Mouse (Mus musculus) stomach, embryonic 16.5 days (tissue): Measurements from ENCODE around the gene Pcsk6. TPM values are rescaled to one million over a fixed set of nuclear protein-coding genes. Genes with fewer than 3 reads are reported as not detected.

ENCODE experiments used
- ATAC-seq: fragments of 200-750 bp; cut with Nextera tagmentation; 2 replicates; pipeline ENCODE4 v1.8.0; 2017; ENCODE audit warnings: moderate number of reproducible peaks, moderate TSS enrichment; ENCODE audit not compliant: insufficient read depth, low FRiP score
- H3K27ac ChIP-seq: fragments of 300-500 bp; sonication (generic); 2 replicates; pipeline ENCODE4 v1.5.1; 2014; ENCODE audit warnings: low read length
- H3K27me3 ChIP-seq: fragments of 300-500 bp; sonication (generic); 2 replicates; pipeline ENCODE4 v1.6.1; 2014; ENCODE audit warnings: low read length, control low read depth, mixed read lengths; ENCODE audit not compliant: control insufficient read depth, insufficient read depth
- H3K36me3 ChIP-seq: fragments of 300-500 bp; sonication (generic); 2 replicates; pipeline ENCODE4 v1.6.1; 2014; ENCODE audit warnings: low read length; ENCODE audit not compliant: control insufficient read depth, insufficient read depth
- H3K4me1 ChIP-seq: fragments of 300-500 bp; sonication (generic); 2 replicates; pipeline ENCODE4 v1.6.1; 2014; ENCODE audit warnings: low read length, control low read depth, mixed read lengths; ENCODE audit not compliant: control insufficient read depth, insufficient read depth
- H3K4me2 ChIP-seq: fragments of 300-500 bp; sonication (generic); 2 replicates; pipeline ENCODE4 v1.6.1; 2014; ENCODE audit warnings: low read depth, low read length, mixed read lengths
- H3K4me3 ChIP-seq: fragments of 300-500 bp; sonication (generic); replicated peaks from 2 replicates; pipeline ENCODE4 v1.5.1; 2014; ENCODE audit warnings: mild to moderate bottlenecking, low read length
- H3K9ac ChIP-seq: fragments of 300-500 bp; sonication (generic); 2 replicates; pipeline ENCODE4 v1.6.1; 2014; ENCODE audit warnings: low read length
- H3K9me3 ChIP-seq: fragments of 300-500 bp; sonication (generic); replicated peaks from 2 replicates; pipeline ENCODE4 v1.6.1; 2016; ENCODE audit warnings: low read length, control low read depth; ENCODE audit not compliant: control insufficient read depth
- WGBS: fragments of 180-500 bp; shearing (Covaris S2); extraction: QIAGEN DNeasy Blood & Tissue Kit; methylation state at CpG from one replicate; pipeline ENCODE4 v1.1.7; 2014; 5-methylcytosine and 5-hydroxymethylcytosine counted together
- polyA plus RNA-seq: library from polyadenylated mRNA; unstranded; fragments of >200 nt; fragmentation: Nextera tagmentation; extraction: Ambion mirVana; gene quantifications from 2 replicates; pipeline ENCODE4 v1.2.1, GENCODE M21; 2015

Gene Pcsk6
- polyA plus RNA-seq, 1 experiment from 2014 or later: 3.7 TPM

DNA sequence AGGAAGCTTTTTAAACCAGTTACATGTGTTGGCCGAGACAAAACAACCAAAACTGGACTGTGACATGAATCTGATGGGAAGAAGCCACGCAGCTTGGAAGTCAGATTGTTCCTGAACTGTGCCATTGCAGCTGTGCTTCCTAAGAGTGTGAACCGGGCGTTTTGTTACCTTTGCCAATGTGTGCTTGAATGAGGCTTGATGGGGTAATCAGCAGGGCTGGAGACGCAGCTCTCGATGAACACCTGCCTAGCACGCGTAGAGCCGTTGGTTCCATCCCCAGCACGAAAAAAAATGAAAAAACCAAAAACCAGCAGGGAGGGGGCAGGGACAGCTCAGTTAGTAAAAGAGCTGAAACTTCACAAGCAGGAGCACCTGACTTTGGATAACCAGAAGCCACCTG is 109.8 kb downstream of the Pcsk6 start:
- WGBS: 82% methylated on average over 10 of the region's 10 CpGs
- ATAC-seq: no peak

DNA sequence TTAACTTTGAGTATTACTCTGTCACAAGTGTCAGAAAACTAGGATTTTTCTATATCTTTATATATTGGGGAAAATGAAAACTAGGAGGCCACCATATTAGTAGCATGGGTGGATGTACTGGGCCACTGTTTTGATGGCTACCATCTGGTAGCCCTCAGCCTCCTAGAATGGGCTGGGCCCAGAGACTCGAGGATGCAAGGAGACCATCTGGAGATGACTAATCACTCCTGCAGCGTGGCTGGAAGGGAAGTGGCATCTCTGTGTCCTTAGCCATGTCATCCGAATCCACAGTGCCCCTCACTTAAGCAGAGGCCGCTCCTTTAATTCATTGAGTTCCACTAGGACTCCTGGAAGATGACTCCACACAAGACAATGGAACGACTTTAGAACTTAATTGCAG is 115.8 kb downstream of the Pcsk6 start:
- H3K9ac ChIP-seq: no peak overlapping the region
- no peaks in the 10 kb centered on the region for H3K27me3 ChIP-seq
- no peak for ATAC-seq
- H3K9me3 ChIP-seq: no peaks in the 10 kb centered on the region
- 59% methylated on average over 5 of the region's 5 CpGs for WGBS
- H3K4me2 ChIP-seq: no peak overlapping the region
- H3K36me3 ChIP-seq: no peaks in the 10 kb centered on the region
- no peaks in the 10 kb centered on the region; the same call in 1 of the 2 replicates for H3K4me1 ChIP-seq
- no peak overlapping the region for H3K4me3 ChIP-seq
- no peak overlapping the region for H3K27ac ChIP-seq

More for the DNA sequence above, 109.8 kb downstream of the Pcsk6 start:
- Histone ChIP-seq H3K9ac (no peak overlapping the region), H3K27me3 (no peaks in the 10 kb centered on the region), H3K9me3 (no peaks in the 10 kb centered on the region), H3K27ac (no peak overlapping the region), H3K4me2 (no peak overlapping the region), H3K36me3 (no peaks in the 10 kb centered on the region), H3K4me3 (no peak overlapping the region), H3K4me1 (no peaks in the 10 kb centered on the region)

DNA sequence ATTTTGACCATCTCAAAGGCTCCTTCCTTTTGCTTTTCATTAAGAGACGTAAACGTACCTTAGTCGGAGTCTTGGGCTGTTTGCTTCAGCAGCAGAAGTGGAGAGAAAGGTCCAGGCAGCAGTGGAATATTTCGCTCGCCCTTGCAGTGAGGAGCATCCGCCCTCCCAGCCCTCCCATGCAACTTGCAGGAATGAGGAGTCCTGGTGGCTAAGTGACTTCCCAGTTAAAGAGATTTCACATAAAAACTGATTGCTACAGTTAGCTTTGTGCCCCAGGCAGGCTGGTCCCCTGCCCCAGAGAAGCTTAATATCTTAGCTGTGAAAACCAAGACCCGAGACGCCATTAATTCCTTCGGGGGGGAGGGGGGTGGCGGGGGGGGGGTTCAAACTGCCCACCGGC is 116.4 kb downstream of the Pcsk6 start:
- H3K27ac ChIP-seq: no peak overlapping the region
- H3K36me3 ChIP-seq: no peaks in the 10 kb centered on the region
- no peaks in the 10 kb centered on the region for H3K27me3 ChIP-seq
- no peak overlapping the region for H3K4me2 ChIP-seq
- H3K9ac ChIP-seq: no peak overlapping the region
- WGBS: 79% methylated on average over 11 of the region's 11 CpGs
- no peaks in the 10 kb centered on the region for H3K9me3 ChIP-seq
- no peak overlapping the region for H3K4me3 ChIP-seq
- ATAC-seq: no peak
- H3K4me1 ChIP-seq: no peaks in the 10 kb centered on the region; the same call in 1 of the 2 replicates

DNA sequence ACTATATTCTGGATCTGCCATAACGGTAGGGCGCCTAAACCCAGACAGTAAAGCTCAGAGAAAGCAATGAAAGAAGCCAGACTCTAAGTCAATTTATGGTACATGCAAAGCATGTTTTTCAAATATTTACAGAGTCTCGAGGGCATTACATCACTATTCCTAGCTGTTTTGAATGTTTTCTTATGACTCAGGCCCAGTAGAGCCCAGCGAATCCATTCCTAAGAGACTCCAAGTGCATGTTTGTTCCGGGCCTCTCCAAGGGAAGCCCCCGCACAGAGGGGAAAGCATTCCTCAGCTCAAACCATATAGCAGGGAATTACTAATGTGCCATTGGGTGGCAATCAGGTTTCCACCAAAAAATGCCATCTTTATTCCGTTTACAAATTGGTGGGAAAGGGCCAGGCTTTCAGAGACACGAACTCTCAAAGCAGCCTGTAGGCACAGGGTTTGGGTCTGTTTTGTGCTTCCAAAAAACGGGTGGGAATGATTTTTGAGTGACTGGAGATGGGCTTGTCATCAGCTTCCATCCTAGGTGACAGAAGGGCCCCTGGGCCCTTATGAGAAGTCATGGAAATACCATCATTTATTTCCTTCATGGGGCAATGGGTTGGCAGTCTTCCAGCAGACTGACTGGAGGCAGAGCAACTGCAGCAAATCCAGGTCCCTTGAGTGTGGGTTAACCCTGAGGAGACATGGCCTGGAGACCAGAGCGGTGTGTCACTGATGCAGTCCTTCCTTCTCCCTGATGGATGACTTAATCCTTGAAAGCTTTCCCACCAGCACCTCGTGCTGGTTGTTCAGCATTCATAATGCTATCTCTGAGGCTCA is 117.7 kb downstream of the Pcsk6 start:
- Histone ChIP-seq H3K27me3 (no peaks in the 10 kb centered on the region), H3K9ac (no peak overlapping the region), H3K9me3 (no peaks in the 10 kb centered on the region), H3K27ac (no peak overlapping the region), H3K36me3 (no peaks in the 10 kb centered on the region), H3K4me2 (no peak overlapping the region), H3K4me1 (no peaks in the 10 kb centered on the region; the same call in 1 of the 2 replicates), H3K4me3 (no peak overlapping the region)
- whole genome bisulfite sequencing: 54% methylated on average over 11 of the region's 11 CpGs
- ATAC-seq: no peak

DNA sequence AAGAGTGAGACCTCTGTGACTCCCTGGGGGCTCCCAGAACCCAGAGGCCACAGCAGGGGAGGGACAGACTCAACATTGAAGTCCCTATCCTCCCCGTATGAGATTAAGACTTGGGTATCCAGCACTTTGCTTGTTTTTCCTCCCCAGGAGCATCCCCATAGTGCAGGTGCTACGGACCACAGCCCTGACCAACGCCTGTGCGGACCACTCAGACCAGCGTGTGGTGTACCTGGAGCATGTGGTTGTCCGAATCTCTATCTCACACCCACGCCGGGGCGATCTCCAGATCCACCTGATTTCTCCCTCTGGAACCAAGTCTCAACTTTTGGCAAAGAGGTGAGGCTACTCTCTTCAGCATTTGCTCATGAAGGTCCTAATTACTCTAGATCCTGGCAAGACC is 118.5 kb downstream of the Pcsk6 start:
- no peaks in the 10 kb centered on the region; the same call in 1 of the 2 replicates for H3K4me1 ChIP-seq
- 92% methylated on average over 9 of the region's 9 CpGs for WGBS
- ATAC-seq: no peak

DNA sequence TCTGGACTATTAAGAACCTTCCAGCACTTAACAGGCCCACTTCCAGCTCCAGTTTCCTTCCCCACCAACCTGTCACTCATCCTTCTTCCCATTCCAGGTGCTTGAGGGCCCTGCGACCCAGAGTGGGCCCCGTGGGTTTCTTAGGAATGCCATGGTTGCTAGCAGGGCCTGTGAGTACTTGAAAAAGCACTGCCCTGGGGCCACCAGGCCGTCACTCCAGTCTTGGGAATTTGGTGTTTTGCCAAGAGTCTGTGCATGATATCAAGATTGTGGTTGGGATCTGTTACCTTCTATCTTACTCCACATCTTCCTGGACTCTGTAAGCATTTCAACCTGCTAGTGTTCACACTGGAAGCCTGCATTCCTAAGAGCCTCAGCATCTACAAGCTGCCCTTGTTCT is 120.5 kb downstream of the Pcsk6 start:
- no peak for ATAC-seq
- Histone ChIP-seq H3K4me2 (no peak overlapping the region), H3K9ac (no peak overlapping the region), H3K36me3 (no peaks in the 10 kb centered on the region), H3K27ac (no peak overlapping the region), H3K4me3 (no peak overlapping the region), H3K27me3 (no peaks in the 10 kb centered on the region), H3K4me1 (no peaks in the 10 kb centered on the region; the same call in 1 of the 2 replicates), H3K9me3 (no peaks in the 10 kb centered on the region)
- WGBS: 67% methylated on average over 3 of the region's 3 CpGs

More for the DNA sequence above, 118.5 kb downstream of the Pcsk6 start:
- Histone ChIP-seq H3K9me3 (no peaks in the 10 kb centered on the region), H3K36me3 (no peaks in the 10 kb centered on the region), H3K4me2 (no peak overlapping the region), H3K27me3 (no peaks in the 10 kb centered on the region), H3K4me3 (no peak overlapping the region), H3K9ac (no peak overlapping the region), H3K27ac (no peak overlapping the region)

DNA sequence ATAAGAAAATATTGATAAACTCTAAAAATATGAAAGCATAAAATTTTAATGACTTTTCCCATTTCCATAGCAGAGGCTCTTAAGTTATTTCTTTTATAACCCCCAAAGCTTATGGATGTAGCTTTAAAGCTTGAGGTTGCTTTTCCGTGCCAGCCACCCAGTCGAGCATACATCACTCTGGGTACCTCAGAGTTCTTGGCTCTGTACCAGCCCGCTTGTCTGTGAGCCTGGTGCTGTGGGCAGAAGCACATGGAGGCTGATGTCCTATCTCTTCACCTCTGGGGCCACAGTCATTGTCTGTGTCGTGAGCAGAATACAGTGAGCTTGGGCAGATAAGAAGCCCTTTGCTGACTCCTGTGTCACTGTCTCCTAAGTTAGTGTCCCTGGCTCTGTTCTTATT is 126.7 kb downstream of the Pcsk6 start:
- Histone ChIP-seq H3K4me2 (no peak overlapping the region), H3K9ac (no peak overlapping the region), H3K36me3 (no peaks in the 10 kb centered on the region), H3K4me1 (no peaks in the 10 kb centered on the region), H3K4me3 (no peak overlapping the region), H3K27me3 (no peaks in the 10 kb centered on the region), H3K27ac (no peak overlapping the region), H3K9me3 (no peaks in the 10 kb centered on the region)
- ATAC-seq: no peak
- 85% methylated on average over 4 of the region's 4 CpGs for WGBS

DNA sequence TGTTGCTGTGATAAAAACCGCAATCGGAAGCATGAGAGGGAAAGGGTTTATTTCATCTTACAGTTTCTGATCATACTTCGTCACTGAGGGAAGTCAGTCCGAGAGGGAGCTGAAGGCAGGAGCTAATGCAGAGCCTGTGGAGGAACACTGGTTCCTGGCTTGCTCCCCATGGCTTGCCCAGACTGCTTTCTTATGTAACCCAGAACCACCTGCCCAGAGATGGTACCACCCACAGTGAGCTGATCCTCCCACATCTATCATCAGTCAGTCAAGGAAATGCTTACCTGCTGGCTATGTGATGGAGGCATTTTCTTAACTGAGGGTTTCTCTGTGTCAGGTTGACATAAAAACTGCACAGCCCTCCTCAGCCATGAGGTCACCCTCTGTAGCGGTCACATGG is 127.2 kb downstream of the Pcsk6 start:
- H3K36me3 ChIP-seq: no peaks in the 10 kb centered on the region
- H3K4me1 ChIP-seq: no peaks in the 10 kb centered on the region
- H3K4me3 ChIP-seq: no peak overlapping the region
- H3K9ac ChIP-seq: no peak overlapping the region
- H3K27ac ChIP-seq: no peak overlapping the region
- no peaks in the 10 kb centered on the region for H3K27me3 ChIP-seq
- no peak for ATAC-seq
- no peaks in the 10 kb centered on the region for H3K9me3 ChIP-seq
- WGBS: 91% methylated on average over 5 of the region's 5 CpGs
- no peak overlapping the region for H3K4me2 ChIP-seq

DNA sequence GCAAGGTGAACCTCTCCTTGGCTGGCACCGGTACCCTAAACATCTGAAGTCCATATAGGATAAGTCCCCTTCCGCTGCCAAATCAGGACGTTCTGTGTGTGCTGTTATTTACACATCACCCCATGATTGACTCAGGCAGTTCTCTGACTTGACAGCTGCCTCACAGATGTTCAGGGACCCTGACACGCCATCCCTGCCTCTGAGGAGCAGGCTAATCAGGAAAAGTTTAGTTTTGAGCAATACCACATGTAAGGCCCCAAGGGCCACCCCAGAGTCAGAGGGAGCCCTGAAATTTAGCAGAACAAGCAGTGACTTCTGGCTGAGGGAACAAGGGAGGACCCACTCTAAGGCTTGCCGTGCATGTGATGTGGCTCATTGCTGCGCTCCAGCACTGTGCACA is 130.8 kb downstream of the Pcsk6 start:
- Histone ChIP-seq H3K36me3 (no peaks in the 10 kb centered on the region), H3K9ac (no peak overlapping the region), H3K4me3 (no peak overlapping the region), H3K27me3 (no peaks in the 10 kb centered on the region), H3K4me2 (no peak overlapping the region), H3K27ac (no peak overlapping the region), H3K4me1 (no peaks in the 10 kb centered on the region), H3K9me3 (no peaks in the 10 kb centered on the region)
- ATAC-seq: no peak
- WGBS: 76% methylated on average over 6 of the region's 6 CpGs
